Mouse (Mus musculus): Measurements from ENCODE around the gene Mtx3. TPM values are rescaled to one million over a fixed set of nuclear protein-coding genes. Genes with fewer than 3 reads are reported as not detected.

The Mtx3 gene
- total and polyA plus RNA-seq, 3 experiments = 7.6 to 10.0 TPM; not detected in 1

DNA sequence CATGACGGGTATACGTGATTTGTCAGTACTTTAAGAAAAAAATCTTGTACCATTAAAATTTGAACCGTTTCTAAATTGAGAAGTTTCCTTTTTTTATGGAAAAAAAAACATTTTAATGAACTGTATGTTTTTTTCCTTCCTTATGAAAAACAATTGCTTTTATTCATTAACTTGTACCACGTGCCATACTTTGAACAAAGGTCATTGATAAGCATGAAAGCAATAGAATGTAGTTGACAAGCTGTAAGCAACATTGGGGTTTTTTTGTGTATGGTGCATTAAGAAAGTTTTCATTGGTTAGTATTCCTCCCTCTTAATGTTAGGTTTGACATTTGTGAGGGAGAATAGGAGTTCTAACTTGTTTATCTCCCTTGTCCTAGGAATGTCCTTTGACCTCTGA, 1.9 kb downstream of the Mtx3 start:
- Histone ChIP-seq H3K9me3 (replicated peaks; ENCODE audit: insufficient read depth, low read length) (no peaks in the 10 kb centered on the region), H3K27ac (ENCODE audit: control insufficient read depth, low read depth, low read length) (no peak overlapping the region), H3K4me3 (ENCODE audit: control insufficient read depth in 1 of 2, insufficient read depth in 1 of 2, low read depth in 2 of 2, low read length in 2 of 2) (no peak overlapping the region), H3K4me1 (ENCODE audit: control insufficient read depth in 1 of 2, insufficient read depth in 2 of 2, low read length in 2 of 2) (peaks cover 2 to 8% of the 10 kb centered on the region in 2 experiments; a peak in 3 of 4 replicates), H3K79me2 (ENCODE audit: control insufficient read depth, insufficient read depth, low read length, poor library complexity) (peaks cover 2% of the 10 kb centered on the region; the same call in 1 of the 2 replicates), H3K36me3 (ENCODE audit: control insufficient read depth in 1 of 2, insufficient read depth in 2 of 2, low read length in 2 of 2) (peaks cover 1 to 24% of the 10 kb centered on the region in 2 experiments; a peak in 3 of 4 replicates), H3K9ac (ENCODE audit: control insufficient read depth, low read depth, low read length, poor library complexity, severe bottlenecking) (no peak overlapping the region), H3K27me3 (ENCODE audit: control insufficient read depth in 1 of 2, insufficient read depth in 2 of 2, low read length in 2 of 2) (no peaks in the 10 kb centered on the region; a peak in 1 of 4 replicates)
- no peak for DNase-seq (ENCODE audit: low read depth, low spot score)
- TF ChIP-seq ZKSCAN1 (IDR thresholded peaks at IDR 0.05; ENCODE audit: low read depth, low read length) = no peak
- no peak for TF ChIP-seq RAD21 (IDR thresholded peaks at IDR 0.05; ENCODE audit: low read depth, low read length)
- no peak for TF ChIP-seq UBTF (IDR thresholded peaks at IDR 0.05; ENCODE audit: borderline replicate concordance, insufficient read depth, low read depth, low read length)
- TF ChIP-seq POLR2AphosphoS5 (IDR thresholded peaks at IDR 0.05; ENCODE audit: borderline replicate concordance, low read depth, low read length) = no peak
- no peak for TF ChIP-seq CHD2 (IDR thresholded peaks at IDR 0.05; ENCODE audit: low read length)

DNA sequence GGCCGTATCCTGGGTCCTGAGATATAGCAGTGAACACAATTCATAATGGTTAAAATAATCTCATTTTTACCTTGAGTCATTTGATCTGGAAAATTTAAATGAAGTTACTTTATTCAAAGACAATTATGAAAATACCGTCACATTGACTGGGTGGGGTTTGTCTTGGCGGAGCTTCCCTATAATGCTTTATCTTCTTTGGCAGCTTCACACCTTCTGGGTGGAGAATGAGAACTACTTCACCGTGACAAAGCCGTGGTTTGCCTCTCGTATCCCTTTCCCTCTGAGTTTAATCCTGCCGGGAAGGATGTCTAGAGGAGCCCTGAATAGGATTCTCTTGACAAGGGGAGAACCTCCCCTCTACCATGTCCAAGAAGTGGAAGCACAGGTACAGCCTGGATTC, 2.8 kb downstream of the Mtx3 start:
- Histone ChIP-seq H3K79me2 (ENCODE audit: control insufficient read depth, insufficient read depth, low read length, poor library complexity) (peaks cover 2% of the 10 kb centered on the region; the same call in 1 of the 2 replicates), H3K27ac (ENCODE audit: control insufficient read depth, low read depth, low read length) (no peak overlapping the region), H3K27me3 (ENCODE audit: control insufficient read depth in 1 of 2, insufficient read depth in 2 of 2, low read length in 2 of 2) (no peaks in the 10 kb centered on the region; a peak in 1 of 4 replicates), H3K9ac (ENCODE audit: control insufficient read depth, low read depth, low read length, poor library complexity, severe bottlenecking) (no peak overlapping the region), H3K9me3 (replicated peaks; ENCODE audit: insufficient read depth, low read length) (no peaks in the 10 kb centered on the region), H3K4me3 (ENCODE audit: control insufficient read depth in 1 of 2, insufficient read depth in 1 of 2, low read depth in 2 of 2, low read length in 2 of 2) (no peak overlapping the region), H3K4me1 (ENCODE audit: control insufficient read depth in 1 of 2, insufficient read depth in 2 of 2, low read length in 2 of 2) (peaks cover 2 to 8% of the 10 kb centered on the region in 2 experiments; a peak in 3 of 4 replicates), H3K36me3 (ENCODE audit: control insufficient read depth in 1 of 2, insufficient read depth in 2 of 2, low read length in 2 of 2) (peaks cover 1 to 24% of the 10 kb centered on the region in 2 experiments; a peak in 3 of 4 replicates)
- TF ChIP-seq KAT2A (conservative IDR thresholded peaks at IDR 0.05; ENCODE audit: low read depth, low read length) (no peak), GABPA (IDR thresholded peaks at IDR 0.05; ENCODE audit: low read depth, low read length) (no peak), NELFE (IDR thresholded peaks at IDR 0.05; ENCODE audit: low read depth, low read length) (no peak), SMC3 (IDR thresholded peaks at IDR 0.05; ENCODE audit: low read depth, low read length) (no peak), ZMIZ1 (IDR thresholded peaks at IDR 0.05; ENCODE audit: low read depth, low read length) (no peak), MYC (IDR thresholded peaks at IDR 0.05; ENCODE audit: low read depth, low read length) (no peak), GATA1 (IDR thresholded peaks at IDR 0.05; ENCODE audit: low read depth, low read length) (0 out of 2 replicates have a peak, but pooled peaks have one; percentile 34), TAL1 (IDR thresholded peaks at IDR 0.05; ENCODE audit: low read length) (peak; percentile 27), HCFC1 (IDR thresholded peaks at IDR 0.05; ENCODE audit: low read depth, low read length) (no peak), EP300 (IDR thresholded peaks at IDR 0.05; ENCODE audit: low read depth in 1 of 2, low read length in 2 of 2) (no peak), ZC3H11A (IDR thresholded peaks at IDR 0.05; ENCODE audit: low read depth, low read length) (no peak), RAD21 (IDR thresholded peaks at IDR 0.05; ENCODE audit: low read depth, low read length) (no peak), USF2 (IDR thresholded peaks at IDR 0.05; ENCODE audit: borderline replicate concordance in 1 of 2, insufficient read depth in 1 of 2, low read depth in 1 of 2, low read length in 2 of 2) (no peak)
- peak; percentile 47 for DNase-seq (ENCODE audit: low read depth, low spot score)
